Mouse (Mus musculus): Measurements from ENCODE around the gene Odf3l1. TPM values are rescaled to one million over a fixed set of nuclear protein-coding genes. Genes with fewer than 3 reads are reported as not detected.

Gene Odf3l1
- polyA plus RNA-seq, 1 experiment from 2014 or later: not detected

DNA sequence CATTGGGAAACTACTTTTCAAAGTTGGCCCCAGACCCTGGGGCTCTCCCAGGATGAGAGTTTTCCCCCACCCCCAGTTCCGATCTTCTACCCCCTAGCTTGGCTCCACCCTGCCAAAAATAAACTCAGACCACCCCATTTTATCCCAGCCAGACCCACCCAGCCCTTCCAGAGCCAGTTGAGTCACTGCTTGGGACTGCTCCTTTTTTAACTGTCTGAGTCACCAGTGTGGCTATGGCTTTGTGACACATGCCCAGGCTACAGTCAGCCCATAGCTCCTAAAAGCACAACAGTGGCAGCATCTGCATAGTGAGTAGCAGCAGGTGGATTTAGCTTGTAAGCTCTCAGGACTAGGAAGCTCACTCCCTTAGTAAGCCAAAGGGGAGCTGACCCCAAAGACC lies 8.6 kb upstream of the Odf3l1 start:
- Histone ChIP-seq H3K4me2 (no peak overlapping the region), H3K36me3 (ENCODE audit: control insufficient read depth, insufficient read depth, low read length) (no peaks in the 10 kb centered on the region), H3K9me3 (ENCODE audit: control insufficient read depth, low read length) (no peaks in the 10 kb centered on the region), H3K4me1 (ENCODE audit: control insufficient read depth, insufficient read depth, low read length) (no peaks in the 10 kb centered on the region), H3K27me3 (ENCODE audit: control insufficient read depth, insufficient read depth, low read length) (no peaks in the 10 kb centered on the region), H3K9ac (ENCODE audit: low read length) (no peak overlapping the region), H3K4me3 (ENCODE audit: low read depth, low read length) (no peak overlapping the region), H3K27ac (ENCODE audit: low read depth, low read length) (no peak overlapping the region)
- no peak for DNase-seq (ENCODE audit: low spot score, missing footprints)
- 71% methylated on average over 1 of the region's 1 CpGs for WGBS
- no peak for ATAC-seq (ENCODE audit: low FRiP score)

DNA sequence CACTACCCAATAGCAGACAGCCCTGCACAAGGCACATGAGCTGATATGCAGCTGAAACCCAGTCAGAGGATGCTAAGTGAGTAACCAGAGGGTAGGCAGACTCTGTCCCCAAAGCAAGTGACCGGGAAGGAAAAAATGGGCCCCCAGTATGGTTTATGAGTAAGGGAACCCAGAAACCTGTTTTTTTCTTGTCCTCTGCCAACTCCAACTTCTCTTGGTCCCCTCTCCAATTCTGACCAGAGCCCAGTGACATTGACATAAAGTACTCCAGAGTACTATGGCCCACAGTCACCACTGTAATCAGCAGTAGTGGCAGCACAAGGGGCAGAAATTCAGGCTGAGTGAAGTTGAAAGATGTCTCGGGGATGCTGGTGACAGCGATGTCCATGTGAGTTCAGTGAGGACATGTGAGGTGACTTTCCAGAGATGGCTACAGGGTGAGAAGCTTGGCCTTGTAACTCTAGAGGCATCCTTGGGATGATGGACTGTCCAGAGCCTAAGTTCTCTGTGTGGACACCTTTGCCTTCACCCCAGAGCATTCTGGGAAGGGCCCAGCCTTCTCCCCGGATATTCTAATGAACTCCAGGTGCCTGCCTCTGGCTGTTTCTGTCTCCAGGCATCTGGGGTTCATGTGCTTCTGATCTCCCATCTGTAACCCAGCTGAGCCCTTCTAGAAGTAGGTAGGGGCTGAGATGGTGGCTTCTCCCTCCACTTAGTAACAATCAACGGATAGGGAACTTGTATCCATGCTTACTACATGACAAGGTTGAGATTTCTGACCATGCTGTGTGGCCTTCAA lies 7.8 kb upstream of the Odf3l1 start:
- DNase-seq (ENCODE audit: low spot score, missing footprints) (no peak), ATAC-seq (ENCODE audit: low FRiP score) (no peak)
- Histone ChIP-seq H3K4me3 (ENCODE audit: low read depth, low read length) (no peak overlapping the region), H3K4me1 (ENCODE audit: control insufficient read depth, insufficient read depth, low read length) (no peaks in the 10 kb centered on the region), H3K27me3 (ENCODE audit: control insufficient read depth, insufficient read depth, low read length) (no peaks in the 10 kb centered on the region), H3K9ac (ENCODE audit: low read length) (no peak overlapping the region), H3K4me2 (no peak overlapping the region), H3K36me3 (ENCODE audit: control insufficient read depth, insufficient read depth, low read length) (no peaks in the 10 kb centered on the region), H3K9me3 (ENCODE audit: control insufficient read depth, low read length) (no peaks in the 10 kb centered on the region), H3K27ac (ENCODE audit: low read depth, low read length) (no peak overlapping the region)
- WGBS: 78% methylated on average over 5 of the region's 5 CpGs

DNA sequence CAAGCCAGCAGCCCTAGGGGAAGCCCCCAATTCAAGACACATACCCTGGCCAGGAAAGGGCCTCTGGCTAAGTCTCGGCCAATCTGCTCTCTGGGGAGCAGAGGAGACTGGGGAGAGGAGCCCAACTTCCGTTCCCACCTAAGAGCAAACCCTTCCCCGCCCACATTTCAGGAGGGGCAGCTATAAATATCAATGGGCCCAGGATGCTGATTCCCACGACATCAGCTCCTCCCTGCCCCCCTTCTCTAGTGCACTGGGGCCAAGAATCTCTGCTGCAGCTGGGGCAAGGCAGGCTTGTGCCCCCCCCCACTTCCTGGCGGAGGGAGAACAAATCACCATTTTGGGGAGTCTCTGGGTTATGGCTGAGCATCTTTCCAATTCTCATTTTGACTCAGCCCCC lies 6.7 kb upstream of the Odf3l1 start:
- WGBS: 56% methylated on average over 5 of the region's 5 CpGs

DNA sequence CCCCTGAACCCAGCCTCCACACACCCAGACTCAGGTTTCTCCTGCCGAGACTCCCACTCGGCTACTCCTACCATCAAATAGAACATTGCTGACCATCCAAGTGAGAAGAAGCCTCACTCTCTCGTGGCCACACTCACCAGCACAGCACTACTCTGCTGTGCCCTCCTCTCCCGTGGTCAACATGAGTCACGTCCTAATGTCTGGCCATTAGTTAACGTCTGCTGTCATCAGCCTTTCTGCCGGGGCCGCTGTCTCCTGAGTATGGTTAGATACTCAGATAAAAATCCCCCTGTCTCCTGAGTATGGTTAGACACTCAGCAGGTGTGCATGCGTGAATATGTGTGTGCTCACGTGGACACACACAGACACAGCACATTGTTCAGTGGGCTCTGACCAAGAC lies 6.3 kb upstream of the Odf3l1 start:
- H3K4me2 ChIP-seq: no peak overlapping the region
- H3K27ac ChIP-seq (ENCODE audit: low read depth, low read length): no peak overlapping the region
- peaks cover 3% of the 10 kb centered on the region; the same call in 1 of the 2 replicates for H3K27me3 ChIP-seq (ENCODE audit: control insufficient read depth, insufficient read depth, low read length)
- no peaks in the 10 kb centered on the region for H3K9me3 ChIP-seq (ENCODE audit: control insufficient read depth, low read length)
- H3K36me3 ChIP-seq (ENCODE audit: control insufficient read depth, insufficient read depth, low read length): no peaks in the 10 kb centered on the region
- DNase-seq (ENCODE audit: low spot score, missing footprints) (no peak), ATAC-seq (ENCODE audit: low FRiP score) (no peak)
- 84% methylated on average over 10 of the region's 10 CpGs for WGBS
- H3K4me1 ChIP-seq (ENCODE audit: control insufficient read depth, insufficient read depth, low read length): no peaks in the 10 kb centered on the region
- H3K4me3 ChIP-seq (ENCODE audit: low read depth, low read length): no peak overlapping the region
- no peak overlapping the region for H3K9ac ChIP-seq (ENCODE audit: low read length)

More for the DNA sequence above, 6.7 kb upstream of the Odf3l1 start:
- no peak overlapping the region for H3K4me2 ChIP-seq
- no peaks in the 10 kb centered on the region for H3K36me3 ChIP-seq (ENCODE audit: control insufficient read depth, insufficient read depth, low read length)
- DNase-seq (ENCODE audit: low spot score, missing footprints) (no peak), ATAC-seq (ENCODE audit: low FRiP score) (no peak)
- no peaks in the 10 kb centered on the region for H3K9me3 ChIP-seq (ENCODE audit: control insufficient read depth, low read length)
- H3K4me1 ChIP-seq (ENCODE audit: control insufficient read depth, insufficient read depth, low read length): no peaks in the 10 kb centered on the region
- H3K4me3 ChIP-seq (ENCODE audit: low read depth, low read length): no peak overlapping the region
- H3K27ac ChIP-seq (ENCODE audit: low read depth, low read length): no peak overlapping the region
- no peak overlapping the region for H3K9ac ChIP-seq (ENCODE audit: low read length)
- H3K27me3 ChIP-seq (ENCODE audit: control insufficient read depth, insufficient read depth, low read length): peaks cover 2% of the 10 kb centered on the region; the same call in 1 of the 2 replicates

DNA sequence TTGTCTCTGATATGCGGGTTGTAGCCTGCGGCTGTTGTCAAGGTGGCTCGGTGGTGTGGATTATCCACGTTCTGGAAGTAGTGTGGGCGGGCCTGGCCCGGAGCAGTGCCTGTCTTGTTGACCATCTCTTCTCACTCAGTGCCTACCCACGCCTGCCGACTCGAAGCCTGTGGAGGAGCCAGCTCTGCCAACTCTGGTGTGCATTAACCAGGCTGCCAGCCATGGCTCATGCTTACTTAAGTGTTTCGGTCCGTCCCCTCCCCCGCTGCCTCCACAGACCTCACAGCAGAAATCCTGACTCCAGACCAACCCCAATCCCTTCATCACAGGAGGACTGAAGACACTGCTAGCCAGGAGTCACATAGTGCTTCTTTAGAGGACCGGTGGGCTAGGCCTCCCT lies 5.1 kb upstream of the Odf3l1 start:
- Histone ChIP-seq H3K9ac (ENCODE audit: low read length) (no peak overlapping the region), H3K4me1 (ENCODE audit: control insufficient read depth, insufficient read depth, low read length) (peaks cover 5% of the 10 kb centered on the region; the same call in 1 of the 2 replicates), H3K4me3 (ENCODE audit: low read depth, low read length) (no peak overlapping the region), H3K27ac (ENCODE audit: low read depth, low read length) (no peak overlapping the region), H3K27me3 (ENCODE audit: control insufficient read depth, insufficient read depth, low read length) (peaks cover 3% of the 10 kb centered on the region; the same call in 1 of the 2 replicates), H3K36me3 (ENCODE audit: control insufficient read depth, insufficient read depth, low read length) (no peaks in the 10 kb centered on the region), H3K9me3 (ENCODE audit: control insufficient read depth, low read length) (no peaks in the 10 kb centered on the region), H3K4me2 (no peak overlapping the region)
- no peak for DNase-seq (ENCODE audit: low spot score, missing footprints)
- WGBS: 79% methylated on average over 13 of the region's 13 CpGs
- ATAC-seq (ENCODE audit: low FRiP score): no peak

DNA sequence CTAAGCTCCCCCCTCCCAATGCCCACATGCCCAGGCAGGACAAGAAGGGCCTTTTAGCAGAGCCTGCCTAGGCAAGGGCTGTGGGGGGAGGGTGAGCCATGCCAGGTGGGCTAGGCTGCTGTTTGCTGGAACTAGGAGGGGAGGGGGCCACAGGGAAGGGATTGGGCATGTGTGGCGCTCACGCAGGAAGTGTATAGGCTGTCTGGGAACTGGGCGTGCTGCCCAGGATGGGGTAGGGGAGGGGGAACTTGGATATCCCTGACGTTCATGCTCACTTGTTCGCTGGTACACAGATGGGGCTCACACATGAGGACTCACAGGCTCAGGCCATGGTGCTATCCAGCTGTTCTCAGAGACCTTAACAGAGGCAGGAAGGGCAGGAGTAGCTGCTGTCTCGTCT lies 3.8 kb upstream of the Odf3l1 start:
- no peak for ATAC-seq (ENCODE audit: low FRiP score)
- peaks cover 6% of the 10 kb centered on the region; the same call in 1 of the 2 replicates for H3K27me3 ChIP-seq (ENCODE audit: control insufficient read depth, insufficient read depth, low read length)
- peaks cover 5% of the 10 kb centered on the region; the same call in 1 of the 2 replicates for H3K4me1 ChIP-seq (ENCODE audit: control insufficient read depth, insufficient read depth, low read length)
- no peak overlapping the region for H3K27ac ChIP-seq (ENCODE audit: low read depth, low read length)
- no peaks in the 10 kb centered on the region for H3K36me3 ChIP-seq (ENCODE audit: control insufficient read depth, insufficient read depth, low read length)
- no peak overlapping the region for H3K9ac ChIP-seq (ENCODE audit: low read length)
- H3K4me3 ChIP-seq (ENCODE audit: low read depth, low read length): no peak overlapping the region
- no peaks in the 10 kb centered on the region for H3K9me3 ChIP-seq (ENCODE audit: control insufficient read depth, low read length)
- 53% methylated on average over 6 of the region's 6 CpGs for WGBS
- H3K4me2 ChIP-seq: no peak overlapping the region
- no peak for DNase-seq (ENCODE audit: low spot score, missing footprints)

DNA sequence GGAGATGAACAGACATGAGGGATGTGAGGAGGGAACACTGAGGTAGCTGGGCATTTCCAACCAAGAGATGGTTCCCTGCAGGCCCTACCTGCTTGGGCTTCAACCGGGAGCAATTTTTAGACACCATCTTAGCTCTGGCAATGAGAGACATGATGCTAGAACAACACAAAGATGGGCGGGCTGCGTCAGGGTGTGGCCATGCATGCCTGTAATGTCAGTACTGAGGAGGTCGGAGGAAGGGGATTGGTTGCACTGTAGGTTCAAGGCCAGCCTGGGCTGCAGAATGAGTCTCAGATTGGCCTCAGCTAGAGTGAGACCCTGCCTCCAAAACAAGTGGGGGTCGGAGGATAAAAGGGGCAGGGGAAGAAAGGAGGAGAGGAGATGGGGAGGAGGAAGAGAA lies 2.0 kb upstream of the Odf3l1 start:
- Histone ChIP-seq H3K36me3 (ENCODE audit: control insufficient read depth, insufficient read depth, low read length) (no peaks in the 10 kb centered on the region), H3K9ac (ENCODE audit: low read length) (no peak overlapping the region), H3K27me3 (ENCODE audit: control insufficient read depth, insufficient read depth, low read length) (peaks cover 6% of the 10 kb centered on the region; the same call in 1 of the 2 replicates), H3K4me2 (no peak overlapping the region), H3K4me3 (ENCODE audit: low read depth, low read length) (no peak overlapping the region), H3K9me3 (ENCODE audit: control insufficient read depth, low read length) (no peaks in the 10 kb centered on the region), H3K4me1 (ENCODE audit: control insufficient read depth, insufficient read depth, low read length) (peaks cover 5% of the 10 kb centered on the region; the same call in 1 of the 2 replicates), H3K27ac (ENCODE audit: low read depth, low read length) (no peak overlapping the region)
- ATAC-seq (ENCODE audit: low FRiP score) (no peak), DNase-seq (ENCODE audit: low spot score, missing footprints) (no peak)
- 88% methylated on average over 5 of the region's 5 CpGs for WGBS

DNA sequence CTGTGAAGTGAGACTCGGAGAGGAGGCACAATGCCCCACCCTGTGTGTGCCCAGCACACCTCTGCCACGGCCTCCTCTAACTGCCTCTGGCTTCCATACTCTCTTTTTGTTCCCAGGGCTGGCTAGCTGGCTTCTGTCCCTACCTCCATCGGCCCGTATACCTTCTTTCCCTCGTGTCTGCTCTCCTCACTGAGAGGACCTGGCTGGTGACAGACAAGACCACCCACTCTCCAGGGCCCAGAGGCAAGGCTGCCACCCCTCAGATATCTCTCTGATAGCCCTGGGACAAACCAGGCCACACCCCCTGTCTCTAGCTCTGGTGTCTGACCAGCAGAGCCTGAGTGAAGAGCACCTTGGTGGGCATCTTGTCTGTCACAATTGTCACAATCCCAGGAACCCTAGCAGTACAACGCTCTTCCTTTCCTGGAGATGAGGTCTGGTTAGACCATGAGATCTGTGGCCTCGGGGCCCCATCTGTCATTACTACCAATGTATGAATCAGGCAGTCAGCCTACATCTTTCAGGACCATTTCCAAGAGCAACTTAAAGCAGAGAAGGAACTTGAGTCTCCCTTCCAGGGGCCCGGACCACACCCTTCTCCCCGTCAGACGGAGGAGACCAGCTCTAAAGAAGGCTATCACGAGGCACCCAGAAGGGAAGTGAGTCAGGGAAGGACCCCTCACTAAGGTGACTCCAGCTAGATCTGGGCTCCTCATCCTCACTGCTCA lies 1.4 kb upstream of the Odf3l1 start:
- H3K4me3 ChIP-seq (ENCODE audit: low read depth, low read length): no peak overlapping the region
- no peak for DNase-seq (ENCODE audit: low spot score, missing footprints)
- H3K9me3 ChIP-seq (ENCODE audit: control insufficient read depth, low read length): no peaks in the 10 kb centered on the region
- no peaks in the 10 kb centered on the region for H3K36me3 ChIP-seq (ENCODE audit: control insufficient read depth, insufficient read depth, low read length)
- 76% methylated on average over 11 of the region's 11 CpGs for WGBS
- no peak overlapping the region; the same call in 1 of the 2 replicates for H3K27ac ChIP-seq (ENCODE audit: low read depth, low read length)
- H3K4me2 ChIP-seq: no peak overlapping the region
- H3K4me1 ChIP-seq (ENCODE audit: control insufficient read depth, insufficient read depth, low read length): peaks cover 5% of the 10 kb centered on the region; the same call in 1 of the 2 replicates
- ATAC-seq (ENCODE audit: low FRiP score): no peak
- H3K27me3 ChIP-seq (ENCODE audit: control insufficient read depth, insufficient read depth, low read length): peaks cover 6% of the 10 kb centered on the region; the same call in 1 of the 2 replicates
- no peak overlapping the region for H3K9ac ChIP-seq (ENCODE audit: low read length)

DNA sequence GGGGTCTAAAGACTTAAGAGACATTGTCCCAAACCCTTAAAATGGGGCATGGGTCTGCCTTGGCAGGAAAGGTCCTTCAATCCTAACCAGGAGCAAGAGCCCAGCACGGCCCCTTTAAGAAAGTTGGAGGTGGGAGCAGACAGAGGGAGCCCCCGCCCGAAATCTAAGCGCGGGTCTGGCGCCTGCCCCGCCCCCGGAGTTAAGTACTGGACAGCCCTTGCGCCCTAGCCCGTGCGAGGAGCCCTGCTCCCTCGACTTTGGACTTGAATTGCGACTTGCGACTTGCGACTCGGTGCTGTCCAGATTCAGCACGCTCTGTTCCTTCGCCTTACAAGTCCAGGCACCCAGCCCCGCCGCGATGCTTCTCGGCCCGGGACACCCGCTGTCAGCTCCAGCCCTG lies 353 bp upstream of the Odf3l1 start, which contains the start of gene Cspg4:
Gene Cspg4 (plus strand): TSS at position 202 of the 400 bp plus-strand sequence.
- Histone ChIP-seq H3K4me2 (peak within 1 kb of the TSS; percentile 46), H3K27ac (ENCODE audit: low read depth, low read length) (no peak within 1 kb of the TSS; the same call in 1 of the 2 replicates), H3K9ac (ENCODE audit: low read length) (peak within 1 kb of the TSS; percentile 39), H3K27me3 (ENCODE audit: control insufficient read depth, insufficient read depth, low read length) (peaks cover 6% of the 10 kb centered on the region; the same call in 1 of the 2 replicates), H3K36me3 (ENCODE audit: control insufficient read depth, insufficient read depth, low read length) (no peaks in the 10 kb centered on the region), H3K4me1 (ENCODE audit: control insufficient read depth, insufficient read depth, low read length) (peaks cover 5% of the 10 kb centered on the region; the same call in 1 of the 2 replicates), H3K4me3 (ENCODE audit: low read depth, low read length) (peak within 1 kb of the TSS; percentile 25), H3K9me3 (ENCODE audit: control insufficient read depth, low read length) (no peaks in the 10 kb centered on the region)
- DNase-seq (ENCODE audit: low spot score, missing footprints) (peak; percentile 92), ATAC-seq (ENCODE audit: low FRiP score) (no peak)
- WGBS: 3% methylated on average over 24 of the region's 24 CpGs

All from midbrain, embryonic 11.5 days (tissue).